Mouse (Mus musculus) hindbrain, embryonic 13.5 days (tissue): ENCODE measurements around the gene Dnah8. TPM values are rescaled to one million over a fixed set of nuclear protein-coding genes. Genes with fewer than 3 reads are reported as not detected.

Source experiments
- ATAC-seq: fragments of 200-750 bp; cut with Nextera tagmentation; 2 replicates; pipeline ENCODE4 v1.8.0; 2017; ENCODE audit warnings: moderate TSS enrichment; ENCODE audit not compliant: low FRiP score
- H3K27ac ChIP-seq: fragments of 300-500 bp; sonication (generic); 2 replicates; pipeline ENCODE4 v1.5.1; 2015; ENCODE audit warnings: inconsistent platforms, mild to moderate bottlenecking, moderate library complexity
- H3K27me3 ChIP-seq: fragments of 300-500 bp; sonication (generic); 2 replicates; pipeline ENCODE4 v1.6.1; 2015; ENCODE audit warnings: mild to moderate bottlenecking, inconsistent platforms
- H3K36me3 ChIP-seq: fragments of 300-500 bp; sonication (generic); 2 replicates; pipeline ENCODE4 v1.6.1; 2015; ENCODE audit warnings: mild to moderate bottlenecking, inconsistent platforms
- H3K4me1 ChIP-seq: fragments of 300-500 bp; sonication (generic); replicated peaks from 2 replicates; pipeline ENCODE4 v1.6.1; 2015; ENCODE audit warnings: inconsistent platforms
- H3K4me2 ChIP-seq: fragments of 300-500 bp; sonication (generic); 2 replicates; pipeline ENCODE4 v1.6.1; 2015; ENCODE audit warnings: inconsistent platforms, mild to moderate bottlenecking, moderate library complexity
- H3K4me3 ChIP-seq: fragments of 300-500 bp; sonication (generic); 2 replicates; pipeline ENCODE4 v1.5.1; 2015; ENCODE audit warnings: mild to moderate bottlenecking, inconsistent platforms
- H3K9ac ChIP-seq: fragments of 300-500 bp; sonication (generic); 2 replicates; pipeline ENCODE4 v1.6.1; 2015; ENCODE audit warnings: mild to moderate bottlenecking, inconsistent platforms
- H3K9me3 ChIP-seq: fragments of 300-500 bp; sonication (generic); 2 replicates; pipeline ENCODE4 v1.6.1; 2016; ENCODE audit warnings: inconsistent platforms
- WGBS: fragments of 180-500 bp; shearing (Covaris S2); methylation state at CpG from one replicate; pipeline ENCODE4 v1.1.7; 2015; 5-methylcytosine and 5-hydroxymethylcytosine counted together
- polyA plus RNA-seq: library from polyadenylated mRNA; unstranded; fragments of >200 nt; fragmentation: Nextera tagmentation; extraction: Ambion mirVana; gene quantifications from 2 replicates; pipeline ENCODE4 v1.2.1, GENCODE M21; 2015

Dnah8 gene
- polyA plus RNA-seq, 1 experiment from 2014 or later, result 1.3 TPM

- no peaks in the 10 kb centered on the region for H3K27me3 ChIP-seq
- no peaks in the 10 kb centered on the region for H3K36me3 ChIP-seq
- no peaks in the 10 kb centered on the region for H3K9me3 ChIP-seq
- ATAC-seq, result no peak
- H3K4me2 ChIP-seq, result no peak overlapping the region
- no peak overlapping the region for H3K4me3 ChIP-seq
- 90% methylated on average over 10 of the region's 10 CpGs for WGBS
- H3K9ac ChIP-seq, result no peak overlapping the region
- H3K27ac ChIP-seq, result no peak overlapping the region
- no peaks in the 10 kb centered on the region for H3K4me1 ChIP-seq
These were observed 54.4 kb downstream of the Dnah8 start for GRCm38 (mm10) chr17:30678523-30678922.

- H3K9me3 ChIP-seq, result no peaks in the 10 kb centered on the region
- 93% methylated on average over 4 of the region's 4 CpGs for WGBS
These were observed 55.5 kb downstream of the Dnah8 start for GRCm38 (mm10) chr17:30679612-30680011.

GRCm38 (mm10) chr17:30681604-30682003, 57.5 kb downstream of the Dnah8 start:
- no peaks in the 10 kb centered on the region for H3K4me1 ChIP-seq
- H3K9me3 ChIP-seq, result no peaks in the 10 kb centered on the region
- H3K4me2 ChIP-seq, result no peak overlapping the region
- no peak overlapping the region for H3K27ac ChIP-seq
- no peak overlapping the region for H3K9ac ChIP-seq
- WGBS, result 25% methylated on average over 5 of the region's 5 CpGs
- H3K36me3 ChIP-seq, result no peaks in the 10 kb centered on the region
- H3K4me3 ChIP-seq, result no peak overlapping the region
- no peak for ATAC-seq
- H3K27me3 ChIP-seq, result no peaks in the 10 kb centered on the region

More at GRCm38 (mm10) chr17:30679612-30680011, 55.5 kb downstream of the Dnah8 start:
- Histone ChIP-seq H3K4me1 (no peaks in the 10 kb centered on the region), H3K36me3 (no peaks in the 10 kb centered on the region), H3K9ac (no peak overlapping the region), H3K4me2 (no peak overlapping the region), H3K4me3 (no peak overlapping the region), H3K27ac (no peak overlapping the region), H3K27me3 (no peaks in the 10 kb centered on the region)
- ATAC-seq, result no peak

DNA sequence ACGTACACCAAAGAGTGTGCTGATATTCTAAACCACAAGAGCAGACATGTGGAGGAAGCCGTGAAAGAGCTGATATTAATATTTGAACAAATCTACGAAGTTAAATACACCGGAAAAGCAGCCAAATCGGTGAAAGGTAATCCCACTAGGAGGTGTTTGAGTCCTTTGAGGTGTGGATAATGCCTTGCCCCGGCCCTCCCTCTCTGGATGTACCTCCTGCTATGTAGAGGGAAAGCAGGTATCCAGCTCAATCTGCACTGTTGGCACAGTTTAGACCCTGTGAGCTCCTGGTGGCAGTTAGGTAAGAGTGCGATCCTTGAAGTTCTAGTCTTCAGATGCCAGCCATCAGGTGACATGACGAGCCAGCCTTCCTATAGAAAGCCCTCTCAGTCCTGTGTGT, 66.0 kb downstream of the Dnah8 start:
- Histone ChIP-seq H3K9ac (no peak overlapping the region), H3K4me2 (no peak overlapping the region), H3K4me1 (no peaks in the 10 kb centered on the region), H3K9me3 (no peaks in the 10 kb centered on the region), H3K27ac (no peak overlapping the region), H3K4me3 (no peak overlapping the region), H3K27me3 (no peaks in the 10 kb centered on the region), H3K36me3 (no peaks in the 10 kb centered on the region)
- WGBS, result 89% methylated on average over 8 of the region's 8 CpGs
- ATAC-seq, result no peak

GRCm38 (mm10) chr17:30691481-30691880, 67.3 kb downstream of the Dnah8 start:
- no peak for ATAC-seq
- no peak overlapping the region for H3K27ac ChIP-seq

DNA sequence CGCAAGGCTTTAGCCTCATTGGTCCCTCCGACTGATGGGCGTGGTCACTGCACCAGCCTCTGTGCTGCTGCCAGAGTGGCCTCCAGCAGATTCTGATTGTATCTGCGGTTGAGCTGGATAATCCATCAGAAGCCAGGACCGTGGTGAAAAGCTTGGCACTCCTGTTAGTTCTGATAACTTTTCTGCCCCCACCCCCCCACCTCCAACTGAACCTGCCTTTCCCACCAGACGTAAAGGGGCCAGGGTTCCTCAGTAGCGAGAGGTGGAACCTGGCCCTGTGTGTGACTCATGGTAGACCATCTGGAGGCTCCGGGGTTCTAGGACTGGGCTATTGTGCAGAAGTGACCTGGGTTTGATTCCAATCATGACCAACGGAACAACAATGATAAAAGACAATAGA, 70.1 kb downstream of the Dnah8 start:
- H3K27ac ChIP-seq, result no peak overlapping the region
- no peaks in the 10 kb centered on the region for H3K36me3 ChIP-seq
- H3K9me3 ChIP-seq, result no peaks in the 10 kb centered on the region
- H3K4me3 ChIP-seq, result no peak overlapping the region
- no peaks in the 10 kb centered on the region for H3K27me3 ChIP-seq
- H3K4me2 ChIP-seq, result no peak overlapping the region
- H3K4me1 ChIP-seq, result no peaks in the 10 kb centered on the region
- H3K9ac ChIP-seq, result no peak overlapping the region
- WGBS, result 86% methylated on average over 9 of the region's 9 CpGs
- ATAC-seq, result no peak

More at GRCm38 (mm10) chr17:30691481-30691880, 67.3 kb downstream of the Dnah8 start:
- H3K36me3 ChIP-seq, result no peaks in the 10 kb centered on the region
- no peaks in the 10 kb centered on the region for H3K9me3 ChIP-seq
- H3K27me3 ChIP-seq, result no peaks in the 10 kb centered on the region
- H3K4me3 ChIP-seq, result no peak overlapping the region
- no peak overlapping the region for H3K4me2 ChIP-seq
- no peak overlapping the region for H3K9ac ChIP-seq
- no peaks in the 10 kb centered on the region for H3K4me1 ChIP-seq
- 67% methylated on average over 2 of the region's 2 CpGs for WGBS

DNA sequence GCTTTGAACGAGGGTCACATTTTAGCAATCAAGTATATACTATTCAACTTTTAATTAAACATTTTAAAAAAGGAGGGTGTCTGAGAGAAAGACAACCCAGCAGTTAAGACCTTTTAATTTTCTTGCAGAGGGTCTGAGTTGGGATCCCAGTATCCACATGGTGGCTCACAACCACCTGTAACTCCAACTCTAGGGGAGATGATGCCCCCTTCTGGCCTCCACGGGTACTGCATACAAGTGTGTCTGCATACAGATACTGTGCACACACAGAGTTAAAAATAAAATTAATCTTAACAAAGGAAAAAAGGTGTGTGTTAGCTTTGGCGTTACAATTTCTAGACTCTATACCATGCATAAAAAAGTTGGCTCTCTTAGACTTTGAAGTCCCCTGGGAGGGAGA, 90.6 kb downstream of the Dnah8 start:
- no peaks in the 10 kb centered on the region for H3K4me1 ChIP-seq
- no peak overlapping the region for H3K4me2 ChIP-seq
- no peak overlapping the region for H3K9ac ChIP-seq
- no peaks in the 10 kb centered on the region for H3K36me3 ChIP-seq
- WGBS, result 76% methylated on average over 3 of the region's 3 CpGs
- ATAC-seq, result no peak
- H3K27me3 ChIP-seq, result no peaks in the 10 kb centered on the region
- no peaks in the 10 kb centered on the region for H3K9me3 ChIP-seq
- H3K27ac ChIP-seq, result no peak overlapping the region
- no peak overlapping the region for H3K4me3 ChIP-seq

GRCm38 (mm10) chr17:30718197-30718596, 94.0 kb downstream of the Dnah8 start:
- H3K36me3 ChIP-seq, result no peaks in the 10 kb centered on the region

DNA sequence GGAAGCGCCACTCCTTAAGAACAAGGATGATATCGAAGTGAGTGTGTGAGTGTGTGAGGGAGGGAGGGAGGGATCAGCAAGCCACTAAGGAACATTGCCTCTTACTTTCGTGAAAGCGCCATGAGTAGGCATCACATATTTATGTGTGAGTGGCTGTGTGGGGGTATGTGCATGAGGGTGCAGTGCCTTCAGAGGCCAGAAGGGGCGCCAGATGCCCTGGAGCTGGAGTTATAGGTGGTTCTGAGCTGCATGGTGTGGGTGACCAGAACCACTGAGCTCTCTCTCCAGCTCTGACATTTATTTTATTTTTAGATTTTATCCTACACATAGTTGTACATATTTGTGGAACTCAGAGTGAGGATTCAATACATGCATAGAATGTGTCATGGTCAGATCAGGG, 94.9 kb downstream of the Dnah8 start:
- no peak for ATAC-seq
- no peak overlapping the region for H3K4me2 ChIP-seq
- 84% methylated on average over 5 of the region's 5 CpGs for WGBS
- no peaks in the 10 kb centered on the region for H3K9me3 ChIP-seq
- H3K27me3 ChIP-seq, result no peaks in the 10 kb centered on the region
- no peaks in the 10 kb centered on the region for H3K4me1 ChIP-seq
- H3K4me3 ChIP-seq, result no peak overlapping the region
- no peak overlapping the region for H3K9ac ChIP-seq
- no peak overlapping the region for H3K27ac ChIP-seq
- no peaks in the 10 kb centered on the region for H3K36me3 ChIP-seq

More at GRCm38 (mm10) chr17:30718197-30718596, 94.0 kb downstream of the Dnah8 start:
- Histone ChIP-seq H3K4me2 (no peak overlapping the region), H3K27ac (no peak overlapping the region), H3K4me1 (no peaks in the 10 kb centered on the region), H3K9me3 (no peaks in the 10 kb centered on the region), H3K9ac (no peak overlapping the region), H3K4me3 (no peak overlapping the region), H3K27me3 (no peaks in the 10 kb centered on the region)
- WGBS, result 94% methylated on average over 7 of the region's 7 CpGs
- no peak for ATAC-seq

- H3K9ac ChIP-seq, result no peak overlapping the region
- no peak for ATAC-seq
- no peak overlapping the region for H3K4me2 ChIP-seq
- H3K27me3 ChIP-seq, result no peaks in the 10 kb centered on the region
- H3K9me3 ChIP-seq, result no peaks in the 10 kb centered on the region
- no peaks in the 10 kb centered on the region for H3K36me3 ChIP-seq
- WGBS, result 64% methylated on average over 4 of the region's 4 CpGs
- no peak overlapping the region for H3K27ac ChIP-seq
- H3K4me1 ChIP-seq, result 0 out of 2 replicates have a peak, but pooled peaks cover 3% of the 10 kb centered on the region
- H3K4me3 ChIP-seq, result no peak overlapping the region
These were observed 103.6 kb downstream of the Dnah8 start for GRCm38 (mm10) chr17:30727788-30728187.

GRCm38 (mm10) chr17:30732736-30733135, 108.6 kb downstream of the Dnah8 start:
- Histone ChIP-seq H3K9me3 (peaks cover 3% of the 10 kb centered on the region; the same call in 1 of the 2 replicates), H3K9ac (no peak overlapping the region), H3K27me3 (no peaks in the 10 kb centered on the region), H3K27ac (no peak overlapping the region), H3K36me3 (no peaks in the 10 kb centered on the region), H3K4me1 (no peaks in the 10 kb centered on the region), H3K4me3 (no peak overlapping the region), H3K4me2 (no peak overlapping the region)
- WGBS, result 88% methylated on average over 3 of the region's 3 CpGs
- ATAC-seq, result no peak

- H3K4me3 ChIP-seq, result no peak overlapping the region
- H3K36me3 ChIP-seq, result no peaks in the 10 kb centered on the region
- H3K9me3 ChIP-seq, result peaks cover 3% of the 10 kb centered on the region; the same call in 1 of the 2 replicates
- ATAC-seq, result no peak
- H3K27ac ChIP-seq, result no peak overlapping the region
- no peak overlapping the region for H3K4me2 ChIP-seq
- WGBS, result 94% methylated on average over 8 of the region's 8 CpGs
- H3K9ac ChIP-seq, result no peak overlapping the region
- H3K4me1 ChIP-seq, result no peaks in the 10 kb centered on the region
- no peaks in the 10 kb centered on the region for H3K27me3 ChIP-seq
These were observed 110.6 kb downstream of the Dnah8 start for GRCm38 (mm10) chr17:30734770-30735169.

GRCm38 (mm10) chr17:30735454-30735853, 111.3 kb downstream of the Dnah8 start:
- no peaks in the 10 kb centered on the region for H3K27me3 ChIP-seq
- H3K9me3 ChIP-seq, result peaks cover 3% of the 10 kb centered on the region; the same call in 1 of the 2 replicates
- H3K36me3 ChIP-seq, result no peaks in the 10 kb centered on the region
- H3K4me1 ChIP-seq, result no peaks in the 10 kb centered on the region
- H3K4me2 ChIP-seq, result no peak overlapping the region
- H3K9ac ChIP-seq, result no peak overlapping the region
- no peak overlapping the region for H3K4me3 ChIP-seq
- ATAC-seq, result no peak
- WGBS, result 98% methylated on average over 2 of the region's 2 CpGs
- no peak overlapping the region for H3K27ac ChIP-seq
